Mouse (Mus musculus): ENCODE data around the gene Rusc2.

DNA sequence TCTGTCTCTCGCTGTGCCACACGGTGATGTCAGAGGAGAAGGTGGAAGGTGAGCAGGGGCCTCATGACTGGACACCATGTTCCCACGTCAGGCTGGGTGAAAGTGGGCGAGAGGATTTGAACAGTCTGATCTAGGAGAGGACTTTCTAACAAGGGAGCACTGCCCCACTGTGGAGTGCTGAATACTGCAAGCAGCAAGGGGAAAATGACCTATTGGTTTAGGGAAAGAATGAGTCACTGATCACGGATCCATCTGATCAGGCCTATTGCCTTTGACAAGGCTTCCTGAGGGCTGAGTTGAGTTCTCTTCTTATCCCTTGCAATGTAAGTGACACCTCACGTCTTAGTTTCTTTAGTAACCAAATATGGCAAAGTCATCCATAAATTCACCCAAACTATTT is 28.1 kb upstream of the Rusc2 start:
- TF ChIP-seq ZNF384 (IDR thresholded peaks at IDR 0.05; ENCODE audit: low read depth, low read length) (no peak), HCFC1 (IDR thresholded peaks at IDR 0.05; ENCODE audit: borderline replicate concordance, insufficient read depth, low read length) (no peak), CHD2 (IDR thresholded peaks at IDR 0.05; ENCODE audit: low read depth, low read length) (no peak), ZC3H11A (IDR thresholded peaks at IDR 0.05; ENCODE audit: borderline replicate concordance, low read depth, low read length) (no peak), MAFK (IDR thresholded peaks at IDR 0.05; ENCODE audit: insufficient read depth, low read depth, low read length) (no peak)
